Mouse (Mus musculus) ES-Bruce4 (cell line): ENCODE results near the gene Rab3gap1. TPM values are rescaled to one million over a fixed set of nuclear protein-coding genes. Genes with fewer than 3 reads are reported as not detected.

ENCODE experiments used
- H3K27ac ChIP-seq: 2 replicates; pipeline ENCODE4 v1.5.1; 2012; ENCODE audit warnings: low read length, inconsistent platforms; ENCODE audit not compliant: insufficient read depth
- H3K27me3 ChIP-seq: 2 replicates; pipeline ENCODE4 v1.6.1; 2012; ENCODE audit warnings: mild to moderate bottlenecking, low read length, inconsistent platforms; ENCODE audit not compliant: control insufficient read depth, poor library complexity, insufficient read depth, severe bottlenecking
- H3K36me3 ChIP-seq: 2 replicates; pipeline ENCODE4 v1.6.1; 2012; ENCODE audit warnings: inconsistent platforms, mild to moderate bottlenecking, low read length, moderate library complexity; ENCODE audit not compliant: control insufficient read depth, poor library complexity, insufficient read depth, severe bottlenecking
- H3K4me1 ChIP-seq: one replicate; pipeline ENCODE4 v1.8.1; 2011; ENCODE audit warnings: low read length; ENCODE audit not compliant: control insufficient read depth, insufficient read depth
- H3K4me3 ChIP-seq: 2 replicates; pipeline ENCODE4 v1.5.1; 2011; ENCODE audit warnings: low read depth, mild to moderate bottlenecking, low read length
- H3K9ac ChIP-seq: 2 replicates; pipeline ENCODE4 v1.6.1; 2012; ENCODE audit warnings: low read depth, mild to moderate bottlenecking, inconsistent platforms; ENCODE audit not compliant: poor library complexity, severe bottlenecking
- H3K9me3 ChIP-seq: replicated peaks from 2 replicates; pipeline ENCODE4 v1.6.1; 2012; ENCODE audit warnings: mild to moderate bottlenecking, low read length, inconsistent platforms; ENCODE audit not compliant: control insufficient read depth, poor library complexity, insufficient read depth, severe bottlenecking
- CTCF ChIP-seq: IDR thresholded peaks from one replicate; pipeline ENCODE4 v1.8.1; 2011; ENCODE audit warnings: low read depth, low read length
- EP300 ChIP-seq: IDR thresholded peaks from 2 replicates; pipeline ENCODE4 v1.6.1; 2011; ENCODE audit warnings: low read depth, low read length; ENCODE audit not compliant: insufficient read depth
- POLR2A ChIP-seq: IDR thresholded peaks from one replicate; pipeline ENCODE4 v1.8.1; 2011; ENCODE audit warnings: low read length; ENCODE audit not compliant: insufficient read depth
- polyA plus RNA-seq: library from polyadenylated mRNA; stranded (reverse); fragments of >200 nt; gene quantifications from 2 replicates; pipeline ENCODE4 v1.2.4, GENCODE M21; 2011; ENCODE audit warnings: low read depth; ENCODE audit not compliant: missing spikeins, insufficient read depth, insufficient read length

Gene Rab3gap1
- polyA plus RNA-seq, 1 experiment, result 28.3 TPM

- H3K27ac ChIP-seq, result no peak overlapping the region
- no peak overlapping the region for H3K9ac ChIP-seq
- no peaks in the 10 kb centered on the region for H3K9me3 ChIP-seq
- H3K27me3 ChIP-seq, result no peaks in the 10 kb centered on the region
- no peak overlapping the region for H3K4me3 ChIP-seq
- peaks cover 10% of the 10 kb centered on the region; the same call in 1 of the 2 replicates for H3K36me3 ChIP-seq
- H3K4me1 ChIP-seq, result no peaks in the 10 kb centered on the region
- TF ChIP-seq EP300, result no peak
- no peak for TF ChIP-seq CTCF
- no peak for TF ChIP-seq POLR2A
Observed at GRCm38 (mm10) chr1:127942231-127942630, 73.7 kb downstream of the Rab3gap1 start.

GRCm38 (mm10) chr1:127943516-127943915 is 74.9 kb downstream of the Rab3gap1 start:
- H3K36me3 ChIP-seq, result peaks cover 3% of the 10 kb centered on the region; the same call in 1 of the 2 replicates
- H3K27ac ChIP-seq, result no peak overlapping the region
- TF ChIP-seq EP300, result no peak
- TF ChIP-seq CTCF, result no peak
- no peak for TF ChIP-seq POLR2A
- no peaks in the 10 kb centered on the region for H3K27me3 ChIP-seq
- no peaks in the 10 kb centered on the region for H3K9me3 ChIP-seq
- no peaks in the 10 kb centered on the region for H3K4me1 ChIP-seq
- no peak overlapping the region for H3K4me3 ChIP-seq
- no peak overlapping the region for H3K9ac ChIP-seq

GRCm38 (mm10) chr1:127945696-127946575 is 77.4 kb downstream of the Rab3gap1 start:
- H3K9me3 ChIP-seq, result no peaks in the 10 kb centered on the region
- H3K4me1 ChIP-seq, result no peaks in the 10 kb centered on the region
- H3K27ac ChIP-seq, result no peak overlapping the region
- no peak overlapping the region for H3K9ac ChIP-seq
- no peak for TF ChIP-seq EP300
- no peak for TF ChIP-seq CTCF
- no peak for TF ChIP-seq POLR2A
- H3K4me3 ChIP-seq, result no peak overlapping the region
- no peaks in the 10 kb centered on the region for H3K27me3 ChIP-seq
- no peaks in the 10 kb centered on the region for H3K36me3 ChIP-seq

GRCm38 (mm10) chr1:127946615-127947249 is 78.2 kb downstream of the Rab3gap1 start:
- H3K4me3 ChIP-seq, result no peak overlapping the region
- TF ChIP-seq POLR2A, result no peak
- no peak for TF ChIP-seq CTCF
- TF ChIP-seq EP300, result no peak
- no peak overlapping the region for H3K27ac ChIP-seq
- no peaks in the 10 kb centered on the region for H3K27me3 ChIP-seq
- no peak overlapping the region for H3K9ac ChIP-seq
- H3K4me1 ChIP-seq, result no peaks in the 10 kb centered on the region
- H3K9me3 ChIP-seq, result no peaks in the 10 kb centered on the region
- H3K36me3 ChIP-seq, result no peaks in the 10 kb centered on the region

- H3K36me3 ChIP-seq, result no peaks in the 10 kb centered on the region
Observed at GRCm38 (mm10) chr1:127948748-127949147, 80.2 kb downstream of the Rab3gap1 start.

More at GRCm38 (mm10) chr1:127948748-127949147, 80.2 kb downstream of the Rab3gap1 start:
- no peak overlapping the region for H3K27ac ChIP-seq
- H3K4me1 ChIP-seq, result no peaks in the 10 kb centered on the region
- no peaks in the 10 kb centered on the region for H3K9me3 ChIP-seq
- TF ChIP-seq CTCF (no peak), POLR2A (no peak), EP300 (no peak)
- no peaks in the 10 kb centered on the region for H3K27me3 ChIP-seq
- H3K4me3 ChIP-seq, result no peak overlapping the region
- H3K9ac ChIP-seq, result no peak overlapping the region
